Mouse (Mus musculus) lung, embryonic 16.5 days (tissue): ENCODE measurements at regions not wholly inside any gene's neighbourhood (a gene's known extent, or its start where the extent isn't known, plus 50 kb on each side); places are given as distances from the start of the nearest gene placed in this dataset.

Experiments used
- ATAC-seq: fragments of 200-750 bp; cut with Nextera tagmentation; 2 replicates; pipeline ENCODE4 v1.8.0; 2017; ENCODE audit warnings: low read depth, mild to moderate bottlenecking, moderate library complexity
- H3K27ac ChIP-seq: fragments of 300-500 bp; sonication (generic); 2 replicates; pipeline ENCODE4 v1.5.1; 2014; ENCODE audit warnings: mild to moderate bottlenecking, control low read depth, low read length
- H3K27me3 ChIP-seq: fragments of 300-500 bp; sonication (generic); 2 replicates; pipeline ENCODE4 v1.6.1; 2014; ENCODE audit warnings: low read depth, low read length, mixed read lengths; ENCODE audit not compliant: control insufficient read depth, insufficient read depth
- H3K36me3 ChIP-seq: fragments of 300-500 bp; sonication (generic); 2 replicates; pipeline ENCODE4 v1.6.1; 2014; ENCODE audit warnings: low read length; ENCODE audit not compliant: control insufficient read depth, insufficient read depth
- H3K4me1 ChIP-seq: fragments of 300-500 bp; sonication (generic); replicated peaks from 2 replicates; pipeline ENCODE4 v1.6.1; 2014; ENCODE audit warnings: low read length, mixed read lengths; ENCODE audit not compliant: control insufficient read depth, insufficient read depth
- H3K4me2 ChIP-seq: fragments of 300-500 bp; sonication (generic); 2 replicates; pipeline ENCODE4 v1.6.1; 2014; ENCODE audit warnings: low read depth, low read length, control low read depth
- H3K4me3 ChIP-seq: fragments of 300-500 bp; sonication (generic); 2 replicates; pipeline ENCODE4 v1.5.1; 2014; ENCODE audit warnings: mild to moderate bottlenecking, low read length, control low read depth
- H3K9ac ChIP-seq: fragments of 300-500 bp; sonication (generic); 2 replicates; pipeline ENCODE4 v1.6.1; 2014; ENCODE audit warnings: low read length, control low read depth
- H3K9me3 ChIP-seq: fragments of 300-500 bp; sonication (generic); 2 replicates; pipeline ENCODE4 v1.6.1; 2016; ENCODE audit warnings: low read length; ENCODE audit not compliant: control insufficient read depth
- WGBS: fragments of 180-500 bp; shearing (Covaris S2); extraction: QIAGEN DNeasy Blood & Tissue Kit; methylation state at CpG from one replicate; pipeline ENCODE4 v1.1.7; 2014; 5-methylcytosine and 5-hydroxymethylcytosine counted together

DNA sequence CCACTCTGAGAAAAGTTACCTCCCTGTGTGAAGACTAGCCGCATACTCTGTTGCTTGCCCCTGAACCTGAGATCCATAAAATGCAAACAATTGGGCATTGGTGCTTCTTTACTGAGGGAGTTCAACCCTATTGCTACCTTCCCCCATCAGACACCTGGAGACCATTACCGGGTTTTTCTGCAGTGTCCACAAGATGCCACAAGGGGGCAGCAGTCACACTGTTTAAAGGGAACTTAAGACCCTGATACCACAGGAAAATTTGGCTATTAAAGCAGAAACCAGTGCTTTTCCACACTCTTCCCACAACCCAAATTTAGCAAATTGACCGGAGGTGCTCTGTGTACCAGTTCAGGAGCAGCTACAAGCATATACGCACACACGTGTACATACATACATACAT is 78.0 kb upstream of the Fzd10 start:
- Histone ChIP-seq H3K36me3 (no peaks in the 10 kb centered on the region), H3K4me1 (peaks cover 3% of the 10 kb centered on the region; the same call in 1 of the 2 replicates), H3K4me2 (no peak overlapping the region), H3K27ac (no peak overlapping the region), H3K9me3 (no peaks in the 10 kb centered on the region), H3K27me3 (no peaks in the 10 kb centered on the region), H3K9ac (no peak overlapping the region), H3K4me3 (no peak overlapping the region)
- ATAC-seq, result no peak
- 35% methylated on average over 5 of the region's 5 CpGs for whole genome bisulfite sequencing

DNA sequence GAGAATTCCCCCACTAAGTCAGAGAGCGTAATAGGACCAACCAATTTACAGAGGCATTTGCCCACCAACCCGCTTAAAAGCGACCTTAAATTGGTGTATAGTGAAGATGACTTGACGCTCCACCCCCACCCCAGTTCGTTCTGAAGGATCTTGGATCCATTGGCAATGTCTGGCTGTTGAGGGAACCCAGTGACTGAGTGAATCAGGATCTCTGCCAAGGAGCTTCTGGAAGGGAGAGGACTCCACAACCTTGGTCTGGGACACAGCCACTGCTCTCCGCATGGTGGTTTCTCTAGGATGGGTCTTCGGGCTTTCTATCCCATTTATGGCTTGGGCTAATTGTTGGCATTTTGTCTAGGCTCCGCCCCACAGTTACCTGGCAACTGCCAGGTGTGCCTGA is 83.3 kb upstream of the Fzd10 start:
- Histone ChIP-seq H3K4me1 (no peaks in the 10 kb centered on the region), H3K27me3 (no peaks in the 10 kb centered on the region), H3K36me3 (no peaks in the 10 kb centered on the region), H3K4me3 (no peak overlapping the region), H3K9ac (no peak overlapping the region), H3K27ac (no peak overlapping the region), H3K4me2 (no peak overlapping the region), H3K9me3 (no peaks in the 10 kb centered on the region)
- no peak for ATAC-seq
- 55% methylated on average over 8 of the region's 8 CpGs for WGBS

DNA sequence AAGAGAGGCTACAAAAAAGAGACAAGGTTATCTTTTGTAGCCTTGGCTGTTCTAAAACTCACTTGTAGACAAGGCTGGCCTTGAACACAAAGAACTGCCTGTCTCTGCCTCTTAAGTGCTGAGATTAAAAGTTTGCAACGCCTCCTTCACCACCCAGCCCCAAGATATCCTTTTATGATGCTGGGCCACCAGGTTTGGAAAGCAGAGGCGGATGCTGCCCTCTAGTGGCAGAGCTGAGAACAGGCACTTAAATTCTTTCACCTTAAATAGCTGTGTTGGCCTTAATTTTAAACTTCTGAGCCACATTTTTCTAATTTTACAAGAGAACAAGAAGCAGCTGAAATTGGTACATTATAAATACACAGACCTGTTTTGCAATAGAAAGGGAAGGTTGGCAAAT is 82.5 kb upstream of the Tmem132d start:
- ATAC-seq, result no peak
- no peak overlapping the region for H3K9ac ChIP-seq
- no peaks in the 10 kb centered on the region for H3K27me3 ChIP-seq
- 2% methylated on average over 2 of the region's 2 CpGs for WGBS
- H3K4me2 ChIP-seq, result no peak overlapping the region
- H3K36me3 ChIP-seq, result no peaks in the 10 kb centered on the region
- H3K4me1 ChIP-seq, result no peaks in the 10 kb centered on the region
- no peaks in the 10 kb centered on the region for H3K9me3 ChIP-seq
- H3K27ac ChIP-seq, result no peak overlapping the region
- no peak overlapping the region for H3K4me3 ChIP-seq

DNA sequence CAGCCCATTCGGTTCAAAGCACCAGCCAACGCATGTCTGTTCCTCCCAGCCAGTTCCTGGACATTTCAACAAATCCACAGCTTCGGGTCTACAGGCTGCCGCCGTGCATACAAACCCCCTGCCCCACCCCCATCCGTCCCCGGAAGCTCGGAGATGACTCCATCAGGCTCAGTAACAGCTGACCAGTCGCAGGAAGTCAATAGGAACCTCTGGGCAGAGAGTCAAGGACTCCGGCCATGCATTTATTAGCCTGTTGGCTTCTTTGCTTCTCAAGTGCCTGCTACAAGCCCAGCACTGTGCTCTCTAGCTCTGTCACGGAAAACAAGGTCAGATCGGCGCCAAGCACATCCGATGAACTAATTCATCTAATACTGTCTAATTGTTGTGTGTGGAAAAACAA is 80.4 kb upstream of the Tmem132d start:
- H3K9me3 ChIP-seq, result no peaks in the 10 kb centered on the region
- no peak for ATAC-seq
- no peak overlapping the region for H3K4me3 ChIP-seq
- H3K9ac ChIP-seq, result no peak overlapping the region
- no peak overlapping the region for H3K27ac ChIP-seq
- WGBS, result 63% methylated on average over 14 of the region's 14 CpGs
- no peak overlapping the region for H3K4me2 ChIP-seq
- H3K36me3 ChIP-seq, result no peaks in the 10 kb centered on the region
- H3K4me1 ChIP-seq, result no peaks in the 10 kb centered on the region
- H3K27me3 ChIP-seq, result no peaks in the 10 kb centered on the region

DNA sequence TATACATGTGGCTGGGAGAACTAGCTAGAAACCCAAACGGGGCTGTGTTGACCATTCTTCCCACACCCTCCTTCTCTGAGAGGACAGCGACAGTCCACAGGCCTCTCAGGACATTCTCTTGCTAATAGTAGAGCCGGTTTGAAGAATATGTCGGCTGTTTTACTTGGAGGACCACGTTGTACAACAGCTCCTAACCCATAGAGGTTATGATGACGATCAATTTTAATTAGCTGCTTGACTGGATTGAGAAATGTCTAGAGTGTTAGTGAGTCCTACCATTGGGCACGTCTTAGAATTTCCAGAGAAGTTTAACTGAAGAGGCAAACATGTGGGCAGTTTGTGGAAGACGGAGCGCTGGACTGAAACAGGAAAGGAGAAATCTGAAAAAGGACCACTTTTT is 79.7 kb upstream of the Tmem132d start:
- Histone ChIP-seq H3K36me3 (no peaks in the 10 kb centered on the region), H3K4me2 (no peak overlapping the region), H3K9me3 (no peaks in the 10 kb centered on the region), H3K27ac (no peak overlapping the region), H3K27me3 (no peaks in the 10 kb centered on the region), H3K9ac (no peak overlapping the region), H3K4me1 (no peaks in the 10 kb centered on the region), H3K4me3 (no peak overlapping the region)
- no peak for ATAC-seq
- 74% methylated on average over 9 of the region's 9 CpGs for WGBS

DNA sequence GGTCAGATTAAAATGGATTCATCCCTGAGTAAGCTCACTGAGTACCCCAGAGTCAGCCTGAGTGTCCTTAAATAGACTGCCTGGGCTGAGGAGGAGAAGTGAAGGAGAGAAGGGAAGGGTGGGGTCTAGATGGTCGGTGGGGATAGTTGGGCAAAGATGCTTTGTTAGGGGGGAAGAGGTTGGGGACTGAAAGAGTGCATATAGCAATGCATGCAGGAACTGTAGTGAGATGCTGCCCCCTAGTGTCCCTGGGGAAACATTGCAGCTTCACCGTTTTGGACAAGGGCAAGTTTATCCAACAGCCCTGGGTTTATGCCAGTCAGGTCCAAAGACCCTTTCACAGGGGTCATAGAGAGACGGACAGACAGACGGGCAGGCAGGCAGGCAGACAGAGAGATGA is 71.6 kb upstream of the Tmem132d start:
- Histone ChIP-seq H3K9ac (no peak overlapping the region), H3K4me1 (no peaks in the 10 kb centered on the region), H3K4me2 (no peak overlapping the region), H3K4me3 (no peak overlapping the region), H3K27ac (no peak overlapping the region), H3K9me3 (no peaks in the 10 kb centered on the region), H3K27me3 (no peaks in the 10 kb centered on the region), H3K36me3 (no peaks in the 10 kb centered on the region)
- ATAC-seq, result no peak
- 4% methylated on average over 4 of the region's 4 CpGs for WGBS

DNA sequence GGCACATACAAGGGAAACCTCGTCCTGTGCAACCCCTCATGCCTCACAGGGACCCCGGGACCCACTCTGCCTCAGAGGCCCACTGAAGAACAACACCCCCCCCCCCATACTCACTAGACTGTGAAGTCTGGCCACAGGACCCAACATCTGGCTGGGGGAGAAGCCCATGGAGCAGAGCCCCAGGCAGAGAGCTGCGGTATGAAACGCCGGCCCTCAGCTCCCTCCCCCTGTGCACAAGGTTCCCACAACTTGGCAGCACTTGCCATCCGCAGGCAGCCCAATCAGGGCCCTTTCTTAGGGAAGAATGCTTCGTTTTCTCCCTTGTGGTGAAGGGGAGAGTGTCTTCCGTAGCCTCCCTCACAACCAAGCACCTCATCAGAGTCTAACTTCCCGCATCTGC is 66.6 kb upstream of the Tmem132d start:
- H3K4me1 ChIP-seq, result no peaks in the 10 kb centered on the region
- H3K4me2 ChIP-seq, result no peak overlapping the region
- ATAC-seq, result no peak
- no peak overlapping the region for H3K9ac ChIP-seq
- no peaks in the 10 kb centered on the region for H3K27me3 ChIP-seq
- H3K4me3 ChIP-seq, result no peak overlapping the region
- 47% methylated on average over 9 of the region's 9 CpGs for WGBS
- no peak overlapping the region for H3K27ac ChIP-seq
- H3K36me3 ChIP-seq, result no peaks in the 10 kb centered on the region
- no peaks in the 10 kb centered on the region for H3K9me3 ChIP-seq

DNA sequence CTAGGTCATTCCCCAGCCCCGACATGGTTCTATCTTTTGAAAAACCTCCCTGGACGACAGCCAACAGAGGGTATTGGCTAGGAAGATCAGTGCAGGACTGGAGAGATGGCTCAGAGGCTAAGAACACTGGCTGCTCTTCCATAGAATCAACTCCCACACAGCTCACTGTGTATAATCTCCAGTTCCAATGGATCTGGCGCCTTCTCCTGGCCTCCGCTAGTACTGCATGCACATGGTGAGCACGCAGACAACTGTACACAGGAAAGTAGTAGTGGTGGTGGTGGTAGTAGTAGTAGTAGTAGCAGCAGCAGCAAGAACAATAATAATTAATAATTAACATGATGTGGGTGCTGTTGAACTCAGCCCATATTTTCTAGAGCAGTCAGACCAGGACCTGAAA is 66.2 kb upstream of the Tmem132d start:
- 45% methylated on average over 5 of the region's 5 CpGs for WGBS
- H3K9me3 ChIP-seq, result no peaks in the 10 kb centered on the region
- no peak for ATAC-seq

DNA sequence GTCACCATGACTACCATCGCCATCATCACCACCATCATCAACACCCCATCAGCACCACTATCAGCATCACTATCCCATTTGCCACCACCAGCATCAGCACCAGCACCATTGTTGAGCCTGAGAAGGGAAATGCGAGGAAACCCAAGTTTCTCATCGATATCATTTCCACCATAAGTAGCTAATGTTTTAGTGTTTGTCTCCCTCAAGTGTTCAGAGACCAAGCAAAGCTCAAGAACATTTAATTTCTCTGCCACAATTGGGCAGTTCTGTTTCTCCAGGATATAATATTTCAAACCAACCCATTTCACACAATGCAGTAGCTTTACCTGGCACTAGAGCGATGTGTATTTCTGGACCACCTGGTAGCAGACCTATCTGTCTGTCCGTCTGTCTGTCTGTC is 59.7 kb upstream of the Tmem132d start:
- WGBS, result 83% methylated on average over 5 of the region's 5 CpGs
- ATAC-seq, result no peak

More for the DNA sequence above, 66.2 kb upstream of the Tmem132d start:
- Histone ChIP-seq H3K27me3 (no peaks in the 10 kb centered on the region), H3K4me3 (no peak overlapping the region), H3K4me1 (no peaks in the 10 kb centered on the region), H3K36me3 (no peaks in the 10 kb centered on the region), H3K4me2 (no peak overlapping the region), H3K9ac (no peak overlapping the region), H3K27ac (no peak overlapping the region)

DNA sequence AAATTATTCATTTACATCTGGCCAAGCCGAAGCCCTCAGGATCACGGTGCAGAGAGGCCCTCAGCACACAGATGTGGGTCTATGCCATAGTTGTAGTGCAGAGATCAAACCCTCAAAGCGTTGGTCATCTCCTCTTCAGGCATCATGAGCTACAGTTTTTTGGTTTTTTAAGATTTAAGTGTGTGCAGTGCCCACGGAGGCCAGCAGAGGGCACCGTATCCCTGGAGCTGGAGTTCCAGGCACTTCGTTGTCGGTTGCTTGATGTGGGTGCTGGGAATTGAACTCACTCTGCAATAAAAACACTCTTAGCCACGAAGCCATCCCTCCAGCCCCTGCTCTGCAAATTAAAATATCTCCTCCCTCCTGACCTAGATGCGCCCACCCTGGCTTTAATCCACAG is 58.3 kb upstream of the Tmem132d start:
- Histone ChIP-seq H3K9ac (no peak overlapping the region), H3K27ac (no peak overlapping the region), H3K27me3 (no peaks in the 10 kb centered on the region), H3K9me3 (no peaks in the 10 kb centered on the region), H3K36me3 (no peaks in the 10 kb centered on the region), H3K4me1 (no peaks in the 10 kb centered on the region), H3K4me2 (no peak overlapping the region), H3K4me3 (no peak overlapping the region)
- no peak for ATAC-seq
- WGBS, result 36% methylated on average over 9 of the region's 9 CpGs

More for the DNA sequence above, 59.7 kb upstream of the Tmem132d start:
- no peak overlapping the region for H3K9ac ChIP-seq
- H3K9me3 ChIP-seq, result no peaks in the 10 kb centered on the region
- H3K27me3 ChIP-seq, result no peaks in the 10 kb centered on the region
- H3K27ac ChIP-seq, result no peak overlapping the region
- H3K4me1 ChIP-seq, result no peaks in the 10 kb centered on the region
- no peaks in the 10 kb centered on the region for H3K36me3 ChIP-seq
- no peak overlapping the region for H3K4me3 ChIP-seq
- no peak overlapping the region for H3K4me2 ChIP-seq
